Mouse (Mus musculus) midbrain, embryonic 10.5 days (tissue): ENCODE results near the gene Rint1. TPM values are rescaled to one million over a fixed set of nuclear protein-coding genes. Genes with fewer than 3 reads are reported as not detected.

Source experiments
- DNase-seq: peaks from one replicate; pipeline ENCODE4 v3.0.0-alpha.2; 2017; ENCODE audit warnings: low spot score
- H3K27ac ChIP-seq: fragments of 300-500 bp; sonication (generic); replicated peaks from 2 replicates; pipeline ENCODE4 v1.5.1; 2016; ENCODE audit warnings: mild to moderate bottlenecking
- H3K27me3 ChIP-seq: fragments of 300-500 bp; sonication (generic); 2 replicates; pipeline ENCODE4 v1.6.1; 2016; ENCODE audit warnings: low read depth, mild to moderate bottlenecking; ENCODE audit not compliant: poor library complexity, severe bottlenecking
- H3K36me3 ChIP-seq: fragments of 300-500 bp; sonication (generic); 2 replicates; pipeline ENCODE4 v1.6.1; 2016; ENCODE audit warnings: mild to moderate bottlenecking, moderate library complexity
- H3K4me1 ChIP-seq: fragments of 300-500 bp; sonication (generic); 2 replicates; pipeline ENCODE4 v1.6.1; 2016
- H3K4me3 ChIP-seq: fragments of 300-500 bp; sonication (generic); 2 replicates; pipeline ENCODE4 v1.5.1; 2016; ENCODE audit warnings: mild to moderate bottlenecking, moderate library complexity
- H3K9me3 ChIP-seq: fragments of 300-500 bp; sonication (generic); replicated peaks from 2 replicates; pipeline ENCODE4 v1.6.1; 2016; ENCODE audit warnings: mild to moderate bottlenecking
- WGBS: fragments of 180-500 bp; shearing (Covaris S2); methylation state at CpG from one replicate; pipeline ENCODE4 v1.1.7; 2016; 5-methylcytosine and 5-hydroxymethylcytosine counted together
- polyA plus RNA-seq: library from polyadenylated mRNA; unstranded; fragments of >200 nt; fragmentation: Nextera tagmentation; extraction: Ambion mirVana; gene quantifications from 2 replicates; pipeline ENCODE4 v1.2.1, GENCODE M21; 2016

Gene Rint1
- polyA plus RNA-seq, 1 experiment from 2014 or later, result 32.7 TPM

GRCm38 (mm10) chr5:23859087-23859718 lies 71.7 kb downstream of the Rint1 start:
- Histone ChIP-seq H3K9me3 (no peaks in the 10 kb centered on the region), H3K27me3 (no peaks in the 10 kb centered on the region), H3K4me1 (no peaks in the 10 kb centered on the region), H3K4me3 (no peak overlapping the region), H3K36me3 (peaks cover 74% of the 10 kb centered on the region), H3K27ac (no peak overlapping the region)
- DNase-seq, result no peak
- 96% methylated on average over 1 of the region's 1 CpGs for WGBS

GRCm38 (mm10) chr5:23859896-23860295 lies 72.4 kb downstream of the Rint1 start:
- 84% methylated on average over 5 of the region's 5 CpGs for WGBS

GRCm38 (mm10) chr5:23861721-23862120 lies 74.2 kb downstream of the Rint1 start:
- no peak overlapping the region for H3K27ac ChIP-seq
- no peak overlapping the region for H3K4me3 ChIP-seq
- no peak for DNase-seq
- no peaks in the 10 kb centered on the region for H3K9me3 ChIP-seq
- H3K27me3 ChIP-seq, result no peaks in the 10 kb centered on the region
- 93% methylated on average over 9 of the region's 9 CpGs for WGBS
- H3K4me1 ChIP-seq, result no peaks in the 10 kb centered on the region
- peaks cover 49% of the 10 kb centered on the region for H3K36me3 ChIP-seq

More at GRCm38 (mm10) chr5:23859896-23860295, 72.4 kb downstream of the Rint1 start:
- no peak for DNase-seq
- Histone ChIP-seq H3K27me3 (no peaks in the 10 kb centered on the region), H3K4me1 (no peaks in the 10 kb centered on the region), H3K36me3 (peaks cover 67% of the 10 kb centered on the region), H3K27ac (no peak overlapping the region), H3K9me3 (no peaks in the 10 kb centered on the region), H3K4me3 (no peak overlapping the region)

- no peak for DNase-seq
- Histone ChIP-seq H3K9me3 (no peaks in the 10 kb centered on the region), H3K27me3 (no peaks in the 10 kb centered on the region), H3K4me1 (no peaks in the 10 kb centered on the region), H3K27ac (no peak overlapping the region), H3K4me3 (no peak overlapping the region), H3K36me3 (peaks cover 43% of the 10 kb centered on the region)
- 94% methylated on average over 5 of the region's 5 CpGs for WGBS
These were observed 74.8 kb downstream of the Rint1 start for GRCm38 (mm10) chr5:23862291-23862690.

- 83% methylated on average over 7 of the region's 7 CpGs for WGBS
- Histone ChIP-seq H3K4me3 (no peak overlapping the region), H3K36me3 (peaks cover 32% of the 10 kb centered on the region), H3K9me3 (no peaks in the 10 kb centered on the region), H3K27ac (no peak overlapping the region), H3K27me3 (no peaks in the 10 kb centered on the region), H3K4me1 (no peaks in the 10 kb centered on the region)
- DNase-seq, result no peak
These were observed 75.9 kb downstream of the Rint1 start for GRCm38 (mm10) chr5:23863166-23864053.

- Histone ChIP-seq H3K9me3 (no peaks in the 10 kb centered on the region), H3K27me3 (no peaks in the 10 kb centered on the region), H3K27ac (no peak overlapping the region), H3K4me3 (no peak overlapping the region), H3K4me1 (no peaks in the 10 kb centered on the region), H3K36me3 (peaks cover 23% of the 10 kb centered on the region)
- 90% methylated on average over 13 of the region's 13 CpGs for WGBS
- DNase-seq, result no peak
These were observed 76.8 kb downstream of the Rint1 start for GRCm38 (mm10) chr5:23864054-23864965.

GRCm38 (mm10) chr5:23865941-23866340 lies 78.4 kb downstream of the Rint1 start:
- no peaks in the 10 kb centered on the region for H3K9me3 ChIP-seq
- no peak for DNase-seq
- no peak overlapping the region for H3K27ac ChIP-seq
- 88% methylated on average over 5 of the region's 5 CpGs for WGBS
- H3K36me3 ChIP-seq, result peaks cover 7% of the 10 kb centered on the region
- H3K4me1 ChIP-seq, result no peaks in the 10 kb centered on the region
- H3K4me3 ChIP-seq, result no peak overlapping the region
- H3K27me3 ChIP-seq, result no peaks in the 10 kb centered on the region

Other genes with a start within 250 kb of the Rint1 start
- 47.9 and 58.8 TPM in 2 replicates for gene Srpk2, start 103.1 kb upstream of the Rint1 start, polyA plus RNA-seq
- 32.3 and 37.7 TPM in 2 replicates for gene Pus7, start 4.0 kb upstream of the Rint1 start, polyA plus RNA-seq
- gene Tomm7, start 56.5 kb downstream of the Rint1 start, polyA plus RNA-seq, result 119 and 135 TPM in 2 replicates
- 24.6 and 26.7 TPM in 2 replicates for gene Fam126a, start 243.0 kb downstream of the Rint1 start, polyA plus RNA-seq